Mouse (Mus musculus) heart, embryonic 12.5 days (tissue): Measurements from ENCODE around the gene Zfp52. TPM values are rescaled to one million over a fixed set of nuclear protein-coding genes. Genes with fewer than 3 reads are reported as not detected.

ENCODE experiments used
- ATAC-seq: fragments of 200-750 bp; cut with Nextera tagmentation; 2 replicates; pipeline ENCODE4 v1.8.0; 2017; ENCODE audit warnings: moderate TSS enrichment, moderate library complexity; ENCODE audit not compliant: insufficient number of reproducible peaks, low FRiP score
- H3K27ac ChIP-seq: fragments of 300-500 bp; sonication (generic); 2 replicates; pipeline ENCODE4 v1.5.1; 2016; ENCODE audit warnings: mild to moderate bottlenecking, moderate library complexity; ENCODE audit not compliant: poor library complexity, severe bottlenecking
- H3K27me3 ChIP-seq: fragments of 300-500 bp; sonication (generic); replicated peaks from 2 replicates; pipeline ENCODE4 v1.6.1; 2016; ENCODE audit warnings: mild to moderate bottlenecking, moderate library complexity
- H3K36me3 ChIP-seq: fragments of 300-500 bp; sonication (generic); 2 replicates; pipeline ENCODE4 v1.6.1; 2016; ENCODE audit warnings: mild to moderate bottlenecking, moderate library complexity
- H3K4me1 ChIP-seq: fragments of 300-500 bp; sonication (generic); replicated peaks from 2 replicates; pipeline ENCODE4 v1.6.1; 2016; ENCODE audit warnings: mild to moderate bottlenecking
- H3K4me2 ChIP-seq: fragments of 300-500 bp; sonication (generic); 2 replicates; pipeline ENCODE4 v1.6.1; 2016; ENCODE audit warnings: mild to moderate bottlenecking, moderate library complexity
- H3K4me3 ChIP-seq: fragments of 300-500 bp; sonication (generic); 2 replicates; pipeline ENCODE4 v1.5.1; 2016; ENCODE audit warnings: mild to moderate bottlenecking
- H3K9ac ChIP-seq: fragments of 300-500 bp; sonication (generic); 2 replicates; pipeline ENCODE4 v1.6.1; 2016; ENCODE audit warnings: mild to moderate bottlenecking, moderate library complexity
- H3K9me3 ChIP-seq: fragments of 300-500 bp; sonication (generic); replicated peaks from 2 replicates; pipeline ENCODE4 v1.6.1; 2016; ENCODE audit warnings: mild to moderate bottlenecking, moderate library complexity
- WGBS: fragments of 180-500 bp; shearing (Covaris S2); methylation state at CpG from one replicate; pipeline ENCODE4 v1.1.7; 2016; 5-methylcytosine and 5-hydroxymethylcytosine counted together
- polyA plus RNA-seq: library from polyadenylated mRNA; unstranded; fragments of >200 nt; fragmentation: Nextera tagmentation; extraction: Ambion mirVana; gene quantifications from 2 replicates; pipeline ENCODE4 v1.2.1, GENCODE M21; 2016

Gene Zfp52
- 2.6 and 2.9 TPM in 2 replicates for polyA plus RNA-seq

- WGBS = 5% methylated on average over 21 of the region's 21 CpGs
- H3K4me1 ChIP-seq = peaks cover 21% of the 10 kb centered on the region
Measured at GRCm38 (mm10) chr17:21535096-21536001, at the start of gene Zfp52. Gene Zfp52, plus strand, starts transcription at chr17:21535539.

GRCm38 (mm10) chr17:21488760-21489499 is 46.4 kb upstream of the Zfp52 start, which contains the start of gene Zfp53:
Gene Zfp53, plus strand, starts transcription at chr17:21488998.
- Histone ChIP-seq H3K9ac (peak within 1 kb of the TSS; percentile 85), H3K4me3 (peak within 1 kb of the TSS; percentile 88), H3K27me3 (no peaks in the 10 kb centered on the region), H3K36me3 (peaks cover 5% of the 10 kb centered on the region; the same call in 1 of the 2 replicates), H3K27ac (peak within 1 kb of the TSS; percentile 71; the same call in 1 of the 2 replicates), H3K4me1 (0 out of 2 replicates have a peak, but pooled peaks cover 6% of the 10 kb centered on the region), H3K9me3 (no peaks in the 10 kb centered on the region), H3K4me2 (peak within 1 kb of the TSS; percentile 73)
- 1% methylated on average over 34 of the region's 34 CpGs for WGBS
- peak; percentile 100 for ATAC-seq

More at GRCm38 (mm10) chr17:21535096-21536001, at the start of gene Zfp52:
- H3K4me2 ChIP-seq = peak within 1 kb of the TSS; percentile 81
- H3K9ac ChIP-seq = peak within 1 kb of the TSS; percentile 77
- H3K9me3 ChIP-seq = no peaks in the 10 kb centered on the region
- peak within 1 kb of the TSS; percentile 66 for H3K4me3 ChIP-seq
- H3K27me3 ChIP-seq = no peaks in the 10 kb centered on the region
- H3K36me3 ChIP-seq = no peaks in the 10 kb centered on the region
- peak within 1 kb of the TSS; percentile 26; the same call in 1 of the 2 replicates for H3K27ac ChIP-seq
- ATAC-seq = peak; percentile 75

- H3K36me3 ChIP-seq = peaks cover 7% of the 10 kb centered on the region; the same call in 1 of the 2 replicates
- H3K27me3 ChIP-seq = no peaks in the 10 kb centered on the region
- H3K9ac ChIP-seq = peak overlapping the region; percentile 85
- peak overlapping the region; percentile 88 for H3K4me3 ChIP-seq
- ATAC-seq = no peak
- H3K4me2 ChIP-seq = peak overlapping the region; percentile 73
- H3K9me3 ChIP-seq = no peaks in the 10 kb centered on the region
- 11% methylated on average over 8 of the region's 8 CpGs for WGBS
- no peak overlapping the region for H3K27ac ChIP-seq
- 0 out of 2 replicates have a peak, but pooled peaks cover 6% of the 10 kb centered on the region for H3K4me1 ChIP-seq
Measured at GRCm38 (mm10) chr17:21489500-21490001, 45.8 kb upstream of the Zfp52 start.

- Histone ChIP-seq H3K27me3 (no peaks in the 10 kb centered on the region), H3K36me3 (peaks cover 17% of the 10 kb centered on the region), H3K27ac (no peak overlapping the region), H3K9ac (no peak overlapping the region), H3K9me3 (0 out of 2 replicates have a peak, but pooled peaks cover 3% of the 10 kb centered on the region), H3K4me3 (no peak overlapping the region), H3K4me2 (no peak overlapping the region), H3K4me1 (no peaks in the 10 kb centered on the region)
- no peak for ATAC-seq
- WGBS = 72% methylated on average over 1 of the region's 1 CpGs
Measured at GRCm38 (mm10) chr17:21501365-21501764, 34.0 kb upstream of the Zfp52 start.

- H3K4me1 ChIP-seq = no peaks in the 10 kb centered on the region
- no peak overlapping the region for H3K27ac ChIP-seq
- no peak for ATAC-seq
- WGBS = 83% methylated on average over 1 of the region's 1 CpGs
- H3K9me3 ChIP-seq = no peaks in the 10 kb centered on the region
- H3K9ac ChIP-seq = no peak overlapping the region
- no peaks in the 10 kb centered on the region for H3K27me3 ChIP-seq
- peaks cover 17% of the 10 kb centered on the region for H3K36me3 ChIP-seq
- no peak overlapping the region for H3K4me3 ChIP-seq
- H3K4me2 ChIP-seq = no peak overlapping the region
Measured at GRCm38 (mm10) chr17:21504524-21504923, 30.8 kb upstream of the Zfp52 start.

- Histone ChIP-seq H3K9ac (no peak overlapping the region), H3K4me3 (no peak overlapping the region), H3K9me3 (no peaks in the 10 kb centered on the region), H3K27ac (no peak overlapping the region), H3K36me3 (peaks cover 19% of the 10 kb centered on the region), H3K4me1 (no peaks in the 10 kb centered on the region), H3K4me2 (no peak overlapping the region), H3K27me3 (no peaks in the 10 kb centered on the region)
- no peak for ATAC-seq
- 88% methylated on average over 3 of the region's 3 CpGs for WGBS
Measured at GRCm38 (mm10) chr17:21506258-21506657, 29.1 kb upstream of the Zfp52 start.

- Histone ChIP-seq H3K27me3 (no peaks in the 10 kb centered on the region), H3K4me3 (no peak overlapping the region), H3K27ac (no peak overlapping the region), H3K9ac (no peak overlapping the region), H3K4me1 (no peaks in the 10 kb centered on the region), H3K9me3 (no peaks in the 10 kb centered on the region; the same call in 1 of the 2 replicates), H3K36me3 (peaks cover 24% of the 10 kb centered on the region), H3K4me2 (no peak overlapping the region)
- no peak for ATAC-seq
Measured at GRCm38 (mm10) chr17:21509756-21510155, 25.6 kb upstream of the Zfp52 start.

- peak overlapping the region; percentile 57 for H3K4me3 ChIP-seq
- no peaks in the 10 kb centered on the region for H3K4me1 ChIP-seq
- H3K27me3 ChIP-seq = no peaks in the 10 kb centered on the region
- H3K27ac ChIP-seq = peak overlapping the region; percentile 85; the same call in 1 of the 2 replicates
- peak; percentile 56; the same call in 1 of the 2 replicates for ATAC-seq
- 2% methylated on average over 8 of the region's 8 CpGs for WGBS
- peak overlapping the region; percentile 76 for H3K4me2 ChIP-seq
- H3K9ac ChIP-seq = no peak overlapping the region
- H3K36me3 ChIP-seq = peaks cover 8% of the 10 kb centered on the region
- H3K9me3 ChIP-seq = no peaks in the 10 kb centered on the region; the same call in 1 of the 2 replicates
Measured at GRCm38 (mm10) chr17:21515403-21516105, 19.8 kb upstream of the Zfp52 start.

GRCm38 (mm10) chr17:21516201-21517129 is 18.9 kb upstream of the Zfp52 start:
- Histone ChIP-seq H3K4me1 (no peaks in the 10 kb centered on the region), H3K9me3 (no peaks in the 10 kb centered on the region; the same call in 1 of the 2 replicates), H3K9ac (peak overlapping the region; percentile 74), H3K36me3 (peaks cover 4% of the 10 kb centered on the region), H3K4me2 (peak overlapping the region; percentile 76), H3K27me3 (no peaks in the 10 kb centered on the region), H3K27ac (peak overlapping the region; percentile 85), H3K4me3 (peak overlapping the region; percentile 57)
- peak; percentile 93 for ATAC-seq
- under 1% methylated on average over 37 of the region's 37 CpGs for whole genome bisulfite sequencing
